Mouse (Mus musculus): ENCODE data around the gene Dip2a.

DNA sequence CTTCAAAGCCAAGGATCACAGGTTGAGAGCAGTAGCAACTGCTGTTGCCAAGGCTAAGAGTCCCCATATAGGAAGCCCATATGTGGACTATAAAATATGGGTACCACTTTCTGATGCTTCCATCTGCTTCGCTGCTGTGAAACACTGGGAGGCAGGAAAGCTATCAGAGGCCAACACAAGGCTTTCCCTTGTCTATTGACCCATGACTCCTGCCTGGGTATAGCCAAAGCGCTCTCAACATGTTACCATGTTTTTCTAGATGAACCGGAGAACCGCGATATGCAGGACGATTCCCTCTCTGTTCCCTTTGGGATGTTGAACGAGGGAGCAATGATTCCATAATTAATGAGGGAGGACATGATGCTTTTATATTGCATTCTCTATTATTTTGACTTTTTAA lies 134.3 kb downstream of the Dip2a start:
- TF ChIP-seq CTCF (IDR thresholded peaks at IDR 0.05; ENCODE audit: low read depth, low read length) (no peak), POLR2A (IDR thresholded peaks at IDR 0.05; ENCODE audit: extremely low read depth, insufficient read depth, low read length) (no peak)
